In the genomic region with DNA sequence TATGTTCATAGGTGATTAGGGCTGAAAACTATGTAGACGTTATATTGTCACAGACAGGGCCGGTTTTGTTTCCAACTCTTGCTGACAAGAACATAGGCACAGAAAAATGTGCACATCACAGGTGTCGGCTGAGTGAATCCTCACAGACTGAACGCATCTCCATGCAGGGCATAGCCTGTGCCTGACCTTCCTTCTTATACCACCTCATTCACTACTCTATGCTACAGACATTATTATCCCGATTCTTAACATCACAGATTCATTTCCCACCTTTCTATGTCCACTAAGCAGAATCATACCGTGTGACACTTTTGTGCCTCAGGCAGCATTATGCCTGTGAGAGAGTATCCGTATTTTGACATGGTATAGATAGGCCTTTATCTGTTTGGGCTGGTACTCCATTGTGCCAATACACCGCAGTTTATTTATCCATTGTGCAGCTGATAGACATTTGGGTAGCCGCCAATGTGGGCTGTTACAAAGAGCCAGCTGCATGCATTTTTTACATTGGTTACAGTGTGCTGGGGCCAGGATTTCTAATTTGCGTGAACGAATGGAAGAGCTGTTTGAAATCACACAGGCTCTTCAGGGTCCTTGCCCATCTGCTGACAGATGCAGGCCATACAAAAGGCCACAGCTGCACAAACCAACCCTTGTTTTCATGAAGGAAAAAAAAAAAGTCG, we compare ENCODE assay signal across 11 mouse cellular contexts. TPM values are rescaled to one million over a fixed set of nuclear protein-coding genes. Genes with fewer than 3 reads are reported as not detected.
DNase-seq lines count a peak whose midpoint lies in the region; ATAC-seq and TF ChIP-seq lines count a peak whose summit lies in the region.
"Had no signal": no experiment of that assay in that cellular context is flagged by ENCODE, and none has a peak within 500 bp of the region (broad histone marks: within the 10 kb centered on the region; RNA-seq: fewer than 3 reads in every experiment).

No protein-coding gene starts in this region.

- H3K27me3 ChIP-seq in heart, postnatal 0 days (ENCODE audit: control insufficient read depth, insufficient read depth, low read length): no peaks in the 10 kb centered on the region
- H3K27me3 ChIP-seq in hindbrain, embryonic 12.5 days: no peaks in the 10 kb centered on the region
- H3K27me3 ChIP-seq in midbrain, embryonic 12.5 days: no peaks in the 10 kb centered on the region

- 35% methylated on average over 12 of the region's 12 CpGs for WGBS in heart, postnatal 0 days
- 38% methylated on average over 12 of the region's 12 CpGs for WGBS in hindbrain, embryonic 12.5 days
- WGBS in midbrain, embryonic 12.5 days: 49% methylated on average over 12 of the region's 12 CpGs

- H3K9me3 ChIP-seq in heart, postnatal 0 days (replicated peaks; ENCODE audit: control insufficient read depth, low read length): no peaks in the 10 kb centered on the region
- no peaks in the 10 kb centered on the region for H3K9me3 ChIP-seq in hindbrain, embryonic 12.5 days (replicated peaks)
- no peaks in the 10 kb centered on the region for H3K9me3 ChIP-seq in midbrain, embryonic 12.5 days

- no peak for TF ChIP-seq CTCF in heart, postnatal 0 days (IDR thresholded peaks at IDR 0.05; ENCODE audit: low read depth)
- TF ChIP-seq CTCF in cortical plate, adult 2 months (IDR thresholded peaks at IDR 0.05; ENCODE audit: extremely low read depth, insufficient read depth, low read length): no peak

- peak; percentile 14 for DNase-seq in heart, postnatal 0 days (ENCODE audit: low spot score)
- no peak for DNase-seq in heart, adult 8-10 months (ENCODE audit: low spot score)
- DNase-seq in gastrocnemius, postnatal 25 days: no peak
- no peak for DNase-seq in ovary, postnatal 10 days (ENCODE audit: low spot score)
- DNase-seq in adrenal gland, adult 18-20 months (ENCODE audit: low spot score in 2 of 2): no peak
- DNase-seq: adrenal gland, postnatal 14 days had no signal

- H3K4me2 ChIP-seq in heart, postnatal 0 days (ENCODE audit: low read depth, low read length): no peak overlapping the region
- H3K4me2 ChIP-seq in hindbrain, embryonic 12.5 days (replicated peaks): no peak overlapping the region
- 0 out of 2 replicates have a peak overlapping the region, but pooled peaks have one; percentile 3 for H3K4me2 ChIP-seq in midbrain, embryonic 12.5 days (replicated peaks)

- peak; percentile 53 for ATAC-seq in heart, postnatal 0 days (ENCODE audit: insufficient read depth, low read depth)
- peak; percentile 94 for ATAC-seq in hindbrain, embryonic 12.5 days (ENCODE audit: low FRiP score)
- ATAC-seq in midbrain, embryonic 12.5 days (ENCODE audit: low FRiP score, low read depth): peak; percentile 91

- TF ChIP-seq POLR2A in cortical plate, adult 2 months (IDR thresholded peaks at IDR 0.05; ENCODE audit: extremely low read depth, insufficient read depth, low read length): no peak

- no peak overlapping the region for H3K27ac ChIP-seq in heart, postnatal 0 days (ENCODE audit: low read depth)
- H3K27ac ChIP-seq in cortical plate, adult 2 months (ENCODE audit: insufficient read depth, low read length): 0 out of 2 replicates have a peak overlapping the region, but pooled peaks have one; percentile 9
- H3K27ac ChIP-seq in hindbrain, embryonic 12.5 days: peak overlapping the region; percentile 80
- H3K27ac ChIP-seq in midbrain, embryonic 12.5 days (replicated peaks): peak overlapping the region; percentile 82
- H3K27ac ChIP-seq: layer of hippocampus, adult 2 months had no signal

- H3K36me3 ChIP-seq in heart, postnatal 0 days (replicated peaks; ENCODE audit: control insufficient read depth, insufficient read depth, low read length): no peaks in the 10 kb centered on the region
- H3K36me3 ChIP-seq in hindbrain, embryonic 12.5 days: no peaks in the 10 kb centered on the region
- H3K36me3 ChIP-seq in midbrain, embryonic 12.5 days: no peaks in the 10 kb centered on the region

- H3K4me1 ChIP-seq in heart, postnatal 0 days (ENCODE audit: control insufficient read depth, insufficient read depth): peaks cover 30% of the 10 kb centered on the region
- H3K4me1 ChIP-seq in cortical plate, adult 2 months (ENCODE audit: control insufficient read depth, insufficient read depth, low read length): no peaks in the 10 kb centered on the region
- peaks cover 22% of the 10 kb centered on the region for H3K4me1 ChIP-seq in hindbrain, embryonic 12.5 days
- peaks cover 16% of the 10 kb centered on the region for H3K4me1 ChIP-seq in midbrain, embryonic 12.5 days

- TF ChIP-seq EP300 in heart, postnatal 0 days (IDR thresholded peaks at IDR 0.05; ENCODE audit: low read depth): no peak

- H3K4me3 ChIP-seq in heart, postnatal 0 days (ENCODE audit: low read depth, low read length): no peak overlapping the region
- H3K4me3 ChIP-seq in cortical plate, adult 2 months (ENCODE audit: insufficient read depth, low read length): no peak overlapping the region
- no peak overlapping the region for H3K4me3 ChIP-seq in hindbrain, embryonic 12.5 days
- H3K4me3 ChIP-seq in midbrain, embryonic 12.5 days: no peak overlapping the region
- H3K4me3 ChIP-seq: layer of hippocampus, adult 2 months had no signal

- no peak overlapping the region for H3K9ac ChIP-seq in heart, postnatal 0 days (replicated peaks; ENCODE audit: low read depth, low read length)
- no peak overlapping the region for H3K9ac ChIP-seq in hindbrain, embryonic 12.5 days
- no peak overlapping the region for H3K9ac ChIP-seq in midbrain, embryonic 12.5 days (replicated peaks)

RNA-seq across cellular contexts. Expression of a gene that starts 33.5 kb away (rescaled TPM):
- 3.4 and 3.7 TPM in 2 replicates for total RNA-seq in heart, postnatal 0 days (2014; rRNA removed; ENCODE audit: low replicate concordance)
- polyA plus RNA-seq in heart, postnatal 0 days (2015; fragmentation: Nextera tagmentation; extraction: Ambion mirVana): 13.8 and 17.4 TPM in 2 replicates
- 10 to 100 TPM in 2 of 4 experiments, 1 to 10 TPM in 2; 7.6 to 12.8 (median 10.7) TPM for total RNA-seq in heart, adult 8-10 months (2022)
- polyA plus RNA-seq in cortical plate, adult 2 months (2012; rRNA removed): not detected in 2 replicates
- polyA plus RNA-seq in hindbrain, embryonic 12.5 days (2016; fragmentation: Nextera tagmentation; extraction: Ambion mirVana): not detected in 2 replicates
- polyA plus RNA-seq in midbrain, embryonic 12.5 days (2016; fragmentation: Nextera tagmentation; extraction: Ambion mirVana): not detected in 2 replicates
- 1 to 10 TPM in 1 of 2 experiments, not detected in 1; 1.7 TPM for total RNA-seq in gastrocnemius, postnatal 25 days (2021)
- total RNA-seq in adrenal gland, adult 18-20 months (2021): not detected
- total RNA-seq: adrenal gland, postnatal 14 days; layer of hippocampus, adult 2 months had no signal
- polyA plus RNA-seq: thymus, postnatal 0 days had no signal
